Mouse (Mus musculus) naive thymus-derived CD4-positive, alpha-beta T cell, adult 5 months (primary cell): ENCODE measurements around the gene Gpc4. TPM values are rescaled to one million over a fixed set of nuclear protein-coding genes. Genes with fewer than 3 reads are reported as not detected.

Experiments used
- polyA plus RNA-seq: library from polyadenylated mRNA; unstranded; fragments of 100-300 nt; shearing (Covaris generic); gene quantifications from one replicate; pipeline ENCODE4 v1.2.1, GENCODE M21; 2017

Gpc4 gene
- not detected for polyA plus RNA-seq

GRCm38 (mm10) chrX:52164738-52165554, at the start of gene Gpc4:
Gene Gpc4 (minus strand): TSS chrX:52165252.

Other genes with a start within 250 kb of the Gpc4 start
- gene 1700080O16Rik, start 192.5 kb downstream of the Gpc4 start, polyA plus RNA-seq, result not detected